Comparison of ENCODE assay signal across 8 mouse cellular contexts in the genomic region with DNA sequence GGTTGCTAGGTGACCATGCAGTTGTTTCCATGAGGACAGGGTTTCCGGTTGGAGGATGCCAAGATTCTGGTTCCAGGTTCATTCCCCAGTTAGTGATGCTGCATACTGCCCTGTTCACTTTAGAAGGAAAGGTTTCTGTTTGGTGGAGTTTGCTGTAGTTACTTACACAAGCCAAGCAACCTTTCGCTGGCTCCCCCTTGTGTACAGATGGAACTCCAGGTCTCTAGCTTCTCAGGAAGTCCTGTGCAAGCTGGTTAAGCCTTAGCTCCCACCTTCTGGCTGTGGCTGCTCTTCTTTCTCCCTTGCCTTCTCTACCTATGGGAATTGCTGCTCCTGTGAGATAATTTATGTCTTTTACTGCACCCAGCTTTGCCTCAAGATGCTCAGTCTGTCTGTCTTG. TPM values are rescaled to one million over a fixed set of nuclear protein-coding genes. Genes with fewer than 3 reads are reported as not detected.
DNase-seq lines count a peak whose midpoint lies in the region; ATAC-seq lines count a peak whose summit lies in the region.
"Had no signal": no experiment of that assay in that cellular context is flagged by ENCODE, and none has a peak within 500 bp of the region (broad histone marks: within the 10 kb centered on the region; RNA-seq: fewer than 3 reads in every experiment).

No protein-coding gene starts in this region.

- H3K27ac ChIP-seq in kidney, embryonic 14.5 days (ENCODE audit: low read depth, low read length) = no peak overlapping the region
- H3K27ac ChIP-seq: embryonic facial prominence, embryonic 13.5 days had no signal

- H3K4me3 ChIP-seq in kidney, embryonic 14.5 days (ENCODE audit: low read length) = no peak overlapping the region
- H3K4me3 ChIP-seq: embryonic facial prominence, embryonic 13.5 days had no signal

- H3K9ac ChIP-seq in kidney, embryonic 14.5 days (ENCODE audit: low read depth, low read length) = no peak overlapping the region
- H3K9ac ChIP-seq: embryonic facial prominence, embryonic 13.5 days had no signal

- H3K9me3 ChIP-seq in kidney, embryonic 14.5 days (ENCODE audit: control insufficient read depth, low read length) = no peaks in the 10 kb centered on the region
- H3K9me3 ChIP-seq: embryonic facial prominence, embryonic 13.5 days had no signal

- H3K4me2 ChIP-seq in kidney, embryonic 14.5 days (replicated peaks; ENCODE audit: low read depth, low read length) = no peak overlapping the region
- H3K4me2 ChIP-seq: embryonic facial prominence, embryonic 13.5 days had no signal

- no peaks in the 10 kb centered on the region for H3K36me3 ChIP-seq in kidney, embryonic 14.5 days (ENCODE audit: control insufficient read depth, insufficient read depth, low read length)
- H3K36me3 ChIP-seq: embryonic facial prominence, embryonic 13.5 days had no signal

- WGBS in kidney, embryonic 14.5 days = 65% methylated on average over 2 of the region's 2 CpGs

- ATAC-seq in kidney, embryonic 14.5 days (ENCODE audit: low FRiP score, low TSS enrichment) = no peak
- ATAC-seq in erythroid progenitor cell, adult 5-6 weeks (replicated peaks; ENCODE audit: low FRiP score, poor library complexity, severe bottlenecking) = no peak

- H3K27me3 ChIP-seq in kidney, embryonic 14.5 days (ENCODE audit: control insufficient read depth, insufficient read depth, low read length) = no peaks in the 10 kb centered on the region

- peak; percentile 18 for DNase-seq in kidney, adult 18-20 months
- DNase-seq in A20 (ENCODE audit: low read depth, low spot score) (peak; percentile 44), MN1 (ENCODE audit: low spot score) (peak; percentile 23)
- DNase-seq in induced T-regulatory cell, adult 2 months (ENCODE audit: low read depth) = peak; percentile 1
- no peak for DNase-seq in spleen, adult 12 weeks (ENCODE audit: low spot score)

- H3K4me1 ChIP-seq in kidney, embryonic 14.5 days (ENCODE audit: control insufficient read depth, insufficient read depth, low read length) = no peaks in the 10 kb centered on the region

RNA-seq across cellular contexts. Expression of a gene that starts 52.5 kb away (rescaled TPM):
- polyA plus RNA-seq in kidney, embryonic 14.5 days (2014; fragmentation: Nextera tagmentation; extraction: Ambion mirVana) = 1.1 and 3.2 TPM in 2 replicates
- not detected in 2 replicates for total RNA-seq in erythroid progenitor cell, adult 5-6 weeks (2015; ENCODE audit: low replicate concordance)
- total RNA-seq in erythroid progenitor cell, adult 5-6 weeks (2017; ENCODE audit: low replicate concordance) = not detected in 2 replicates
